Mouse (Mus musculus) embryonic fibroblast, embryonic 13.5 days (primary cell): ENCODE measurements around the gene Prdm1.

ENCODE experiments used
- CTCF ChIP-seq: IDR thresholded peaks from 2 replicates; pipeline ENCODE4 v1.5.1; 2011; ENCODE audit warnings: mild to moderate bottlenecking, control low read depth, low read length, moderate library complexity, borderline replicate concordance; ENCODE audit not compliant: insufficient read depth
- POLR2A ChIP-seq: IDR thresholded peaks from 2 replicates; pipeline ENCODE4 v1.6.1; 2011; ENCODE audit warnings: low read depth, mild to moderate bottlenecking, control low read depth, low read length, moderate library complexity

DNA sequence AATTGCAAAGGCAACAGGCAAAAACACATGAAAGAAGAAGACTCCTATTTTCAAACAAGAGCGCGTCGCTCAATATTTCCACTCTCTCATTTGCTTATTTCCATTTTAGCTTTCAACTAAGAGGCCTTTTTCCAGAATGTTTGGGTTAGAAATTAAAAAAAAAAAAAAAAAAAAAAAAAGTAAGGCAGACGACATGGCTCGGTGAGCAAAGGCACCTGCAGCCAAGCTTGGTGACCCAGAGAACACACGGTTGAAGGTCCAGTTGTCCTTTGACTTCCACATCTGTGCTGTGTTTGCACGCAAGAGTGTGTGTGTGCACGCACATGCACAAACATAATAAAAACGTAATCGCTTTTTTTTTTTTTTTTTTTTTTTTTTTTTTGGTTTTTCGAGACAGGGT is 41.2 kb downstream of the Prdm1 start:
- TF ChIP-seq POLR2A (no peak), CTCF (no peak)
